Mouse (Mus musculus) ovary, adult 18-20 months (tissue): ENCODE data around the gene A4gnt.
"Not testable (repeated sequence)": the region's sequence is repeated elsewhere in the genome, so short reads cannot be mapped to it uniquely, and the experiment has no call there.

ENCODE experiments used
- DNase-seq: peaks from one replicate; pipeline ENCODE4 v3.0.0; 2022; ENCODE audit warnings: low spot score, mixed read lengths

A4gnt gene

GRCm38 (mm10) chr9:99612202-99612601, at the start of gene A4gnt:
TSS of gene A4gnt (plus strand) at chr9:99612502.
- DNase-seq, result no peak

GRCm38 (mm10) chr9:99563714-99564113, 48.6 kb upstream of the A4gnt start:
- DNase-seq, result peak; percentile 26

GRCm38 (mm10) chr9:99568023-99568346, 44.3 kb upstream of the A4gnt start:
- no peak for DNase-seq

GRCm38 (mm10) chr9:99568347-99569070, 43.8 kb upstream of the A4gnt start, which contains the start of gene Armc8:
TSS of gene Armc8 (minus strand) at chr9:99568899.
- DNase-seq, result peak; percentile 85

- no peak for DNase-seq
These were observed 43.3 kb upstream of the A4gnt start for GRCm38 (mm10) chr9:99569071-99569397.

GRCm38 (mm10) chr9:99575677-99576480, 36.4 kb upstream of the A4gnt start, which contains the start of gene Dbr1:
TSS of gene Dbr1 (plus strand) at chr9:99575799.
- peak; percentile 85 for DNase-seq

GRCm38 (mm10) chr9:99580655-99581054, 31.6 kb upstream of the A4gnt start:
- DNase-seq, result no peak

- DNase-seq, result no peak
These were observed 24.6 kb upstream of the A4gnt start for GRCm38 (mm10) chr9:99587505-99588202.

- DNase-seq, result no peak
These were observed 21.2 kb upstream of the A4gnt start for GRCm38 (mm10) chr9:99591144-99591543.

- DNase-seq, result not testable (repeated sequence)
These were observed 13.2 kb upstream of the A4gnt start for GRCm38 (mm10) chr9:99599127-99599526.

GRCm38 (mm10) chr9:99603566-99603965, 8.7 kb upstream of the A4gnt start:
- DNase-seq, result no peak

GRCm38 (mm10) chr9:99619688-99620087, 7.4 kb downstream of the A4gnt start:
- no peak for DNase-seq

GRCm38 (mm10) chr9:99620196-99620595, 7.9 kb downstream of the A4gnt start:
- no peak for DNase-seq

GRCm38 (mm10) chr9:99622034-99622433, 9.7 kb downstream of the A4gnt start:
- no peak for DNase-seq

- DNase-seq, result no peak
These were observed 10.7 kb downstream of the A4gnt start for GRCm38 (mm10) chr9:99622966-99623365.

- peak; percentile 63 for DNase-seq
These were observed 11.8 kb downstream of the A4gnt start for GRCm38 (mm10) chr9:99624117-99624516.

GRCm38 (mm10) chr9:99628581-99628980, 16.3 kb downstream of the A4gnt start:
- no peak for DNase-seq

- peak; percentile 56 for DNase-seq
These were observed 17.1 kb downstream of the A4gnt start, which contains the start of gene Dzip1l for GRCm38 (mm10) chr9:99629281-99630011. TSS of gene Dzip1l (plus strand) at chr9:99629496.

- no peak for DNase-seq
These were observed 17.8 kb downstream of the A4gnt start for GRCm38 (mm10) chr9:99630071-99630470.

GRCm38 (mm10) chr9:99630528-99631125, 18.3 kb downstream of the A4gnt start:
- no peak for DNase-seq

GRCm38 (mm10) chr9:99631781-99632180, 19.5 kb downstream of the A4gnt start:
- no peak for DNase-seq

- no peak for DNase-seq
These were observed 20.0 kb downstream of the A4gnt start for GRCm38 (mm10) chr9:99632264-99632663.
